Mouse (Mus musculus): ENCODE measurements around the gene Trip4.

Gene Trip4

GRCm38 (mm10) chr9:65908394-65909300, at the start of gene Trip4, which contains the start of gene Csnk1g1:
Trip4 (minus strand) TSS chr9:65908794.
Csnk1g1 (plus strand) TSS chr9:65908924.
- peak; percentile 99 for DNase-seq (ENCODE audit: low read depth, low spot score)

- no peak for DNase-seq (ENCODE audit: low read depth, low spot score)
These were observed 42.5 kb upstream of the Trip4 start for GRCm38 (mm10) chr9:65951082-65951587.

DNA sequence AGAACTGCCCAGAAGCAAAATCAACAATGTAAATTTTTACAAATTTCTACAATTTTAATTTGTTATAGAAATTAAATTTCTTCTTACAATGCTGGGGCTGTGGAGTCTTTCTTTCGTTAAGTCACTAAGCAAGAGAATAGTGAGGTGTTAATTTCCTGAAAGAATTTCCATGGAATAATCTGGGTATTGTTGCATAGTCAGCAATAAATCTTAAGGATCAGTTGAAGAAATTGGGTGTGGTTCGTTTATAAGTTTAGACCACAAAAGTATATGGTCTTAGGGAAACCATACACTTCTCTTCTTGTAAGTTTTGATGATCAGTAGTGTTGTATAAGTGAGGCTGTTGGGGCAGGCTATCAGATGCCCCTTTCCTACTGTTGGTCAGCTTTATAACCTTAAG, 29.0 kb upstream of the Trip4 start:
- DNase-seq (ENCODE audit: low read depth, low spot score) = no peak

GRCm38 (mm10) chr9:65929826-65930225, 21.2 kb upstream of the Trip4 start:
- no peak for DNase-seq (ENCODE audit: low read depth, low spot score)

- DNase-seq (ENCODE audit: low read depth, low spot score) = no peak
These were observed 19.9 kb upstream of the Trip4 start for GRCm38 (mm10) chr9:65928456-65928855.

- DNase-seq (ENCODE audit: low read depth, low spot score) = no peak
These were observed 8.4 kb upstream of the Trip4 start for GRCm38 (mm10) chr9:65917015-65917414.

DNA sequence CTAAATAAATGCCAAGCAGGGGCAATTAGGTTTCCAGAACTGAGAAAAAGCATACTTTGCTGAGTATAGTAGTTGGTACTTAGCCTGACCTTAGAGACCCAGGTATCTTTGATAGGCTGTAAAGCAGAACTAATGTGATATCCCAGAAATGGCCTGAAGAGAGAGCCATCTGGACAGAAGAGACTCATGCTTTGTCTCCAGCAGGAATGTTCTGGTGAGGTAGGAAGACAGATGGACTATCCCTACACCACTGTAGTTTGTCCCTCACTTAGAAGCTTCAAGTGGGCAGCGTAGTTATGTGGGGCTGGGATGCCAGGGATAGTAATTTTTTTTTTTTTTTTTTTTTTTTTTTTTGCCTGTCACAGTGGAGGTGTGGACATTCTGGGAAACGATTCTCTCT, 5.4 kb upstream of the Trip4 start:
- no peak for DNase-seq (ENCODE audit: low read depth, low spot score)

DNA sequence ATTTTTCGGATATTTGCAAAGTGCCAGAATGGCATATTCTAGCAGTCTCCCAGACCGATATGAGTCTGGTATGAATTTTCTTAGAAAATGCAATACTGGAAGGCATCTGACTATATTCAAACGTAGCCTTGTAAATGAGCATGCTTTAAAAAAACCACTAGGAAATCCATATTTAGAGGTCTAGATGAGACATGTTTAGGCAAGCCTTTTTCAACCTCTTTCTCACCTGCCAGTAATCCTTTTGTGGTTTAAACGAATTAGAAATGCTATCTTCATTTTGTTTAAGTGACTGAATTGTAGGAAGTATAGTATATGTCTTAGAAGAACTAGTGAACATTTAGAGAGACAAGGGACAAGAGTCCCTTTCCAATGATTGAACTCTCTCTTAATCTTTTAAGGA, 1.2 kb upstream of the Trip4 start:
- no peak for DNase-seq (ENCODE audit: low read depth, low spot score)

DNA sequence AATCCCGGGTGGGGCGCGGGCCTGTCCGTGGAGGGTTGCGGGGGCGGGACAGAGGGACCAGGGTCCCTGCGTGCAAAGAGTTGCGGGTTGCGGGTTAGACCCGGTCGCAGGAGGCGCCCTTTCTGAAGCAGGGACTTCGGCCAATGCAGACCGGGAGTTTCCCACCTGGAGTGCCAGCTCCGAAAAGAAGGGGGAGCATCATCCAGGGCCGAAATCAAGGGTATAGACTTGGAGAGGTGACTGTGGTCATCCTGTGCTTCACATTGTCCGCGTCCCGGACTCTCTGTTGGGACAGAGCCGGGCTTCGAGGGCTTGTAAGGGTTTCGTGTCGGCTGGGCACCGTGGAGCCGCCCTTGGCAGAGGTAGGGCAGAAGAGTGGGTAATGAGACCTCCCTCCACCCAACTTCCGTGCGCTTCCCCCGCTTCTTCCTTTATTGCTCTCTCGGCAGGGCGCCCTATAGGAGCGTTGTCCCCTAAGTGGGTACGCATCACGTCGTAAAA, 757 bp upstream of the Trip4 start:
- peak; percentile 63 for DNase-seq (ENCODE audit: low read depth, low spot score)

DNA sequence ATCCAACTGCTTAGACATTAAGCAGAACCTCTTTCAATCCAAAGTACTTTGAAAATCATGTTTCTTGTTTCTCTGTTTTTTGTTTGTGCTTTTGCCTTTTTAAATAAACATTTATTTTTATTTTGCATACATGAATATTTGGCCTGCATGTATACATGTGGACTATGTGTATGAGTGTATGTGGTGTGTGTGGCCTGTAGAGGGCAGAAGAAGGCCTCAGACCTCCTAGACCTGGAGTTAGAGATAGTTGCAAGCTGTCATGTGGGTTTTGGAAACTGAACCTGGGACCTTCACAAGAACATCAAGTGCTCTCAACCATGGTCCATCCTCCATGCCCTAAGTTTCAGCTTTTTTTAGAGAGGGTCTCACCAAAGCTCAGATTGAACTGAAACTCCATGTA, 5.2 kb downstream of the Trip4 start:
- peak; percentile 55 for DNase-seq (ENCODE audit: low read depth, low spot score)

DNA sequence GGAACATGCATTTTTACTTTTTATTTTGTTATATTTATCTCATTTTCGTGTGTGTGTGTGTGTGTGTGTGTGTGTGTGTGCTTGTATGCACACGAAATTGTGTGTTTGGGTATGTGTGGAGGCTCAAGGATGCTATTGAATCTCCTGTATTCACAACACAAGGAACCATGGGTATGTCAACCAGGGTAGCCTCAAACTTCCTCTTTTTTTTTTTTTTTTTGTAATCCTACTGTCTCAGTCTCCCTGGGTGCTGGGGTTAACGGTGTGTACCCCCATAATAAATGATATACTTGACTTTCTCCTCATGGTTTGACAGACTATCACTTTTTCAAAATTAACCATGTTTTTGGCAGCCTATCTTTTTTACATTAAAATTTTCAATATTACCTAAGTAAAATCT, 5.7 kb downstream of the Trip4 start:
- DNase-seq (ENCODE audit: low read depth, low spot score) = no peak

DNA sequence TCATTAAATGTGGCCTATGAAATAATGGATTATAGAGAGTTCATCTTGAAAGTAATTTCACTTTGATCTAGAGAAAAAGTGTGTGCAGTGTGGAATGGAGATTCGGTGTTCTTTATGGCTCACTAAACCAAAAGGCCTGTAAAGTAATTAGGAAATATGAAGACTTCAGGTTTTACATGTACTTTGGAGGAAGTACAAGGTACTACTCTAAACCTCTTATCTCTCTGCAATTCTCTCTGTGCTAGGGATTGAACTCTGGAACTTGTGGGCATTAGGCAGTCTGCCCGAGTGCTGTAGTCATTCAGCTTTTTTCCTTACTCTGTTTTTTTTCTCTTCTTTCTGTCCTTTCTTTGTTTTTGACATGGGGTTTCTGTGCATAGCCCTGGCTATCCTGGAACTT, 11.6 kb downstream of the Trip4 start:
- no peak for DNase-seq (ENCODE audit: low read depth, low spot score)

GRCm38 (mm10) chr9:65891126-65891525, 17.5 kb downstream of the Trip4 start:
- DNase-seq (ENCODE audit: low read depth, low spot score) = no peak

DNA sequence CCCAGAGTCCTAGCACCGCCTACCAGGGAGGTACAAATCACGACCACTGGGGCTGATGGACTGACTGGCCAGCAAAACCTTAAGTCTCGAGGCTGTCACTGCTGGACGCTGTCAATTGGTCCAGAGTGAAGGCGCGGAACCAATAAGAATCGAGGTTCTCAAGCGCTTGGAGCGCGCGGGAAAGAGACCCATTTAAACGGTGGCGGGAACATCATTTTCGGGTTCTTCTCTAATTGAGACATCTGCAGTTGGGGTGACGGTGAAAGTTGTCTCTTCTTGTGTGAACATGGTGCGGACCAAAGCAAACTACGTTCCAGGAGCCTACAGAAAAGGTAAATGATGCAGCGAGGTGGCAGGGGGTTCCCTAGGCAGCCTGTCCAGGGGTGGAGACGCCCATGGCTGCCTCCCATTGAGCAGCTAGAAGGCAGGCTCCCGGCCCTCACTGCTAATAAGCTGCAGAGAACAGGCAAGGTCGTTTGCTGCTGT, 18.4 kb downstream of the Trip4 start, which contains the start of gene Pclaf:
Gene Pclaf, plus strand, starts transcription at position 95 of the 486 bp plus-strand sequence.
- DNase-seq (ENCODE audit: low read depth, low spot score) = peak; percentile 81

GRCm38 (mm10) chr9:65884564-65885315, 23.9 kb downstream of the Trip4 start:
- peak; percentile 92 for DNase-seq (ENCODE audit: low read depth, low spot score)

DNA sequence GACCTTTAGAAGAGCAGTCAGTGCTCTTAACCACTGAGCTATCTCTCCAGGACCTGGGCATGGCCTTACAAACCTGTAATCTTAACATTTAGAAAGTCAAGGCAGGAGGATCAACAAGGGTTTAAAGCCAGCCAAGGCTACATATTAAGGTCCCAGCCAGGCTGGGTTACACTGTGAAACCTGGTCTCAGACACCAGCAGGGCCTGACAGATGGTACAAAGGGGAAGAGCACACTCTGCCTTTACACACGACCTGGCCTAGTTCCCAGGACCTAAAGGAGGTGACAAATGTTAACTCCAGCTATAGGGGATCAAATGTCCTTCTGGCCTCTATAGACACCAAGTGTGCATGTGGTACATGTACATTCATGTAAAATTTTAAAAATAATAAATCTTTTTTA, 48.9 kb downstream of the Trip4 start:
- no peak for DNase-seq (ENCODE audit: low read depth, low spot score)

- no peak for DNase-seq (ENCODE audit: low read depth, low spot score)
These were observed 58.4 kb downstream of the Trip4 start for GRCm38 (mm10) chr9:65850203-65850602.

DNA sequence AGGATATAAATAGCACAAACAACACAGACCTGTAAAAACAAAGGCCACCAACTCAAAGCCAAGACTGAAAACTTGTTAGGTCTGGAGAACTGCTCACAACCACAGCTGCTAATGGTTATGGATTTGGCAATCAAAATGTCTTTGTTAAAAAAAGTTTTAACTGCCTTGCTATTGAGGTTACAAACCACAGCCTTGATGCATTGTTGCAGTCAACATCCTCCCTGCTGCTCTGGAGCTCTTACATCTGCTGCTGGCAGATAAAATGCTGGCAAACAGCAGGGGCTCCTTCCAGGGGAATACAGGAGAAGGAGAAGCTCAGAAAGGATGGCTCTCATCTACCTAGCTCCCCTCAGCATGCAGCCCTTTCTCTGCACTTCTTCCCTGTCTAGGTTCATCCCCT, 60.4 kb downstream of the Trip4 start:
- peak; percentile 51 for DNase-seq (ENCODE audit: low read depth, low spot score)

GRCm38 (mm10) chr9:65844421-65845165, 64.0 kb downstream of the Trip4 start:
- no peak for DNase-seq (ENCODE audit: low read depth, low spot score)

GRCm38 (mm10) chr9:65839841-65840240, 68.8 kb downstream of the Trip4 start:
- no peak for DNase-seq (ENCODE audit: low read depth, low spot score)

DNA sequence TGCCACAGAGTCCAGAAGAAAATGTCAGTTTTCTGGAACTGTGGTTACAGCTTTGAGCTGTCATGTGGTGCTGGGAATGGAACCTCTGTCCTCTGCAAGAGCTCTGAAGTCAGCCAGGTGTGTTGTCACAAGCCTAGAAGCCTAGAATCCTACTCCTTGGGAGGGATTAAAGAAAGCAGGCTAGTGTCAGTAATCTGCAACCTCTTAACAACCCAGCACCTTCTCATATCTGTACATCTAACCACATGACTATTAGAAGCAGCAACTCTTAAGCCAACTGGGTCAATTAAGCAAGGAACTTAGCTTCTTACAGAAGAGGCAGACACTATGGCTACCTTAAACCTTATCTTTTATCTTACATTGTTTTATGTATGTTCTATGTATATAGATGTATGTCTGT, 71.7 kb downstream of the Trip4 start:
- no peak for DNase-seq (ENCODE audit: low read depth, low spot score)
